Mouse (Mus musculus) retina, adult 2 months (tissue): ENCODE data around the gene Ttc7b.

Source experiments
- DNase-seq: peaks from one replicate; pipeline ENCODE4 v3.0.0-alpha.2; 2012; ENCODE audit warnings: low read depth, low spot score

The Ttc7b gene

GRCm38 (mm10) chr12:100336241-100336640, 184.4 kb downstream of the Ttc7b start:
- no peak for DNase-seq

GRCm38 (mm10) chr12:100331806-100332205, 188.8 kb downstream of the Ttc7b start:
- no peak for DNase-seq

GRCm38 (mm10) chr12:100330234-100330633, 190.4 kb downstream of the Ttc7b start:
- no peak for DNase-seq

GRCm38 (mm10) chr12:100328998-100329397, 191.6 kb downstream of the Ttc7b start:
- no peak for DNase-seq

- DNase-seq, result no peak
Measured at GRCm38 (mm10) chr12:100328557-100328956, 192.1 kb downstream of the Ttc7b start.

- no peak for DNase-seq
Measured at GRCm38 (mm10) chr12:100326732-100327131, 193.9 kb downstream of the Ttc7b start.

- DNase-seq, result no peak
Measured at GRCm38 (mm10) chr12:100325618-100326017, 195.0 kb downstream of the Ttc7b start.

- no peak for DNase-seq
Measured at GRCm38 (mm10) chr12:100325212-100325611, 195.4 kb downstream of the Ttc7b start.

GRCm38 (mm10) chr12:100323641-100324040, 197.0 kb downstream of the Ttc7b start:
- no peak for DNase-seq

- no peak for DNase-seq
Measured at GRCm38 (mm10) chr12:100322225-100322624, 198.4 kb downstream of the Ttc7b start.

GRCm38 (mm10) chr12:100321545-100321944, 199.1 kb downstream of the Ttc7b start:
- no peak for DNase-seq

GRCm38 (mm10) chr12:100319746-100320145, 200.9 kb downstream of the Ttc7b start:
- no peak for DNase-seq

- no peak for DNase-seq
Measured at GRCm38 (mm10) chr12:100317936-100318335, 202.7 kb downstream of the Ttc7b start.

GRCm38 (mm10) chr12:100316094-100316493, 204.5 kb downstream of the Ttc7b start:
- DNase-seq, result no peak

- DNase-seq, result no peak
Measured at GRCm38 (mm10) chr12:100315119-100315885, 205.3 kb downstream of the Ttc7b start.

GRCm38 (mm10) chr12:100313785-100314375, 206.7 kb downstream of the Ttc7b start:
- DNase-seq, result no peak

- no peak for DNase-seq
Measured at GRCm38 (mm10) chr12:100313209-100313608, 207.4 kb downstream of the Ttc7b start.

- DNase-seq, result no peak
Measured at GRCm38 (mm10) chr12:100310471-100311392, 209.9 kb downstream of the Ttc7b start.

GRCm38 (mm10) chr12:100309201-100309600, 211.4 kb downstream of the Ttc7b start:
- DNase-seq, result no peak

- no peak for DNase-seq
Measured at GRCm38 (mm10) chr12:100307501-100308260, 212.9 kb downstream of the Ttc7b start.

- DNase-seq, result no peak
Measured at GRCm38 (mm10) chr12:100306336-100306735, 214.3 kb downstream of the Ttc7b start.
